Mouse (Mus musculus): ENCODE results near the gene Sh2d3c.

Sh2d3c gene

GRCm38 (mm10) chr2:32699680-32700079 lies 21.2 kb upstream of the Sh2d3c start:
- DNase-seq (ENCODE audit: low spot score in 2 of 2): no peak

DNA sequence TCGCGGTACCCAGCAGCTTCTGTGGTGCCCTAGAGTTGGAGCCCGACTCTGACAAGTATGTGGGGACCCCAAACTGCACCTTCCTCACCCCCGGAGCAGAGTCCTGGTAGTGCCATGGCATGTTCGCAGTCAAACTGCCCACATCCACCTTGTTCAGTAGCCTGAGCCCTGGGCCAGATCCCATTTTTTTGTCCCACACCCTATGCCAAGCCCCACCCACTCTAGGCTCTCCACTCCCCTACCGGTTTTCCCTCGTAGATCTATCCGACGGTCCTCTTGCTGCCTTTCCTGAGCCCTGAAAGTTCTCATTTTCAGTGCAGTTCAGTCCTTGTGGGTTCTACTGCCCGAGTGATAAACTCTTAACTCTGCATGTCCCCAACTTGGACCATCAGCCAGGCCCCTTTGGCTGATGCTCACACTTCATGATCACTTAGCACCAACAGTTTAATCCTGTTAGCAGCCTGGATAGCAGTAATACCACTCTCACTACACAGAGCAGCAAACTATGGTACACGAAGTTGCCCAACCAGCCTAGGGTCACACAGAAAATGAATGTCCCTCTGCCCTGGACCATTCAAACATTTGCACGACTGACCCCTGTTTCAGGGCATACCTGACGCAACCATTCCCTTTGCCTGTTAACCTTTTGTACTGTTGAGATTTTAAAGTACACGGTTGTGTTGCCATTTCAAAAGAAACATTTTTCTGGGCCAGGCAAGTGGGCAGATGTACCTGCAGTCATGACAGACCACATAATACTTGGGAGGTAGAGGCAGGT lies 19.7 kb upstream of the Sh2d3c start:
- DNase-seq (ENCODE audit: low spot score in 2 of 2): no peak

- no peak for DNase-seq (ENCODE audit: low spot score in 2 of 2)
Measured at GRCm38 (mm10) chr2:32703046-32703445, 17.8 kb upstream of the Sh2d3c start.

GRCm38 (mm10) chr2:32704021-32704421 lies 16.8 kb upstream of the Sh2d3c start, which contains the start of gene Fpgs:
Gene Fpgs, minus strand, starts transcription at chr2:32704145.
- DNase-seq (ENCODE audit: low spot score in 2 of 2): no peak

DNA sequence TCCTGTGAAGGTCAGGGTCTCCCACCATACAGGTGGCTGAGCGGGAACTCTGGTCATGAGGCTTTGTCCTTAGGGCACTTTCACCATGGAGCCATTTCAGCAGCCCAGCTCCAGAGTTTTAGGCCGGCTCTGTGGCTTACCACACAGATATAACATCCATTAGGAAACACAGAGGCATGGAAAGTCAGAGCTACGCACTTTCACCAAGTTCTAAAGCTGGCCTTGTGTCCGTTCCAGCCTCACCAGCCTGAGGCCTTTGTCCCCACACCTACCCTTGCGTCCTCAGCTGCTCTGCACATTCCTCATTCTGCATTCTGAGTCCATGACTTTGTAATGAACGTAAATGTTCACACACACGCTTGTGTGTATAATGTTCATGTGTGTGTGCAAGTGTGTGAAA lies 15.8 kb upstream of the Sh2d3c start:
- DNase-seq (ENCODE audit: low spot score in 2 of 2): no peak

GRCm38 (mm10) chr2:32706971-32707370 lies 13.9 kb upstream of the Sh2d3c start:
- DNase-seq (ENCODE audit: low spot score in 2 of 2): no peak

DNA sequence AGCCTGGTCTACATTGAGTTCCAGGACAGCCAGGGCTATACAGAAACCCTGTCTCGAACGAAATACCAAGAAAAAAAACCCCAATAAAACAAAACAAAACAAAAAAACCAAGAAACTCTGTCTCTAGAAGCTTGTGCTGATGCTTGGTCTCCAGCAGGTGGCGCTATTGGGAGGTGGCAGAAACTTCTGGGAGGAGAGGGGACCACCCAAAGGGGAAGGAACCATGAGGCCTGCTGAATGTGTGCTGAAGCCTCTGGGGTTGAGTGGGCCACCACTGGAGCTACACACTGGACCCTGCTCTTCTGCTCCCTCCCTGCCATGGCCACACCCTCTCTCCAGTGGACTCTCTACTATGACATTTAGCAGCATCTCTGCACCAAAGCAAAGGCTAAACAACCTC lies 12.2 kb upstream of the Sh2d3c start:
- DNase-seq (ENCODE audit: low spot score in 2 of 2): peak; percentile 61 to 86

- DNase-seq (ENCODE audit: low spot score in 2 of 2): no peak
Measured at GRCm38 (mm10) chr2:32709521-32710137, 11.2 kb upstream of the Sh2d3c start.

DNA sequence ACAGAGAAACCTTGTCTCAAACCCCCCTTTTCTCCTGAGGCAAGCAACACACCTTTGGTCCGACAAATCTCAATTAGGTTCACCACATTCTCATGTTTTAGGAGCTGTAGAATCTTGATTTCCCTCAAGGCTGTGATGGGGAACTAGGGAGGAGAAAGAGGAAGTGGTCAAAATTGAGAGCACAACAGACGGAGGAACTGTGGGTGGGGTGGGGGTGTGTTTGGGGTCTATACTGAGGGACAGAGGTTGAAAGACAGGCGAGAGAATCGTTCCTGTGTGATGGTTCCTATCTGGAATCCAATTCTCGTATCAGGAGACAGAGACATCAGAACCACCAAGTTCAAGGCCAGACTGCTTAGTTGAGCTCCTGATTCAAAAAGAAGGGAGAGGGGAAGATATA lies 10.4 kb upstream of the Sh2d3c start:
- DNase-seq (ENCODE audit: low spot score in 2 of 2): peak in 1 of 2 experiments; percentile 47

GRCm38 (mm10) chr2:32711301-32712056 lies 9.4 kb upstream of the Sh2d3c start:
- DNase-seq (ENCODE audit: low spot score in 2 of 2): no peak

DNA sequence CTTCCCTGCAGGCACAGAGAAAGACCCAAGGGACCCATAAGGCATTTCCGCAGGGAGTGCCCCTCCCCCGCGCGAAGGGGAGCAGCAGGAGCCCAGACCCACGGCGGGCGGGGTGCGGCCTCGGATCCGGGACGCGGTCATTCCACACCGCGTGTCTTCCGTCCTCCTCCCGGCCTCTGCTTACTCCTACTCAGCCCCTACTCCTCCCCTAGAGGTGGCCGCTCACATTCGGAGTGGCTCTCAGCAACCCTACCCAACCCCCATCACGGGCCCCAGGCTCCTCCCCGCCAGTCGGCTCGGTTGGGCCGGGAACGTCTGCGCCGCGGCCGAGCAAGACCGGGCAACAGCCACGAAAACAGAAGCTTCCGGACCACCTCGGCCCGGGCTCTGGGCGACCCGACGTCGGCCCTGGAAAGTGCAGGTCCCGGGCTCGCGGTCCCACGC lies 8.7 kb upstream of the Sh2d3c start:
- peak; percentile 58 to 82 for DNase-seq (ENCODE audit: low spot score in 2 of 2)

GRCm38 (mm10) chr2:32712586-32712933 lies 8.3 kb upstream of the Sh2d3c start:
- peak in 1 of 2 experiments; percentile 96 for DNase-seq (ENCODE audit: low spot score in 2 of 2)

DNA sequence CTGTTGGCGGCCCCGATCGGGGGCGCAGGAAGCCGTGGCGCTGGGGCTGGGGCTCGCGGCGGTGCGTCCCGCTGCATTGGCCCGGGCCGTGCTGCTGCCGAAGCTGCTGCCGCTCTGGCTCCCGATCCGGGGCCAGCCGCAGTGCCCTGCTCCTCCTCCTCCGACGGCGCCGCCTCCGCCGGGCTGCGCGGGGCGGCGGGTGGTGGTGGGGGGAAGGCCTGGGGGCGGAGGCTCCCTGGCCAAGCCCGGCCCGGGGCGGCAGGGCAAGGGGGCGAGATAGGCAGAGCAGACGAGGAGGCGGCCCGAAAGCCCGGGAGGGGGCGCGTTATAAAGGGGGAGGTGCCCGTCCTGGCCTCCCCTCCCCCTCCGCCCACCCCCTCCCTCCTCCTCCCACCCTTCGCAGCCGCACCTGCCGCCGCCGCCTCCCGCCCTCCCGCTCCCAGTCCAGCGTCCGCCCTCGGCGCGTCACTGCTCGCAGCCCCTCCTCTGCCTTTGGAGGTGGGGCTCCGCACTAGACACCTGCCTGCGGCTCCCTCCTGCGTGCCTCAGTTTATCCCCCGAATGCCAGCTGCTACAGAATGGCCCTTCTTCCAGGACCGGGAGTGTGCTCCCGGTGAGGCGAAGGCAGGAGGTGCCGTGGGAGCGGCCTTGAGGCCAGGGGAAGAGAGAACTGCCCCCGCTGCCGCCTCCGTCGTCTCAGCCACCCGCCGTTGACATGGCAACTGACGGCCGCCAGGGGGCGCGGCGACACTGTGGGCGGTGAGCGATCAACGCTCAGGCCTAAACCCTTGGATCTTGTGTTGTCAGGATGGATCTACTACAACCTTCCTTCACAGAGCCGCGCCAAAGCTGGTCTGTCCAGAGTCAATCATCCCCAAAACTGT lies 7.7 kb upstream of the Sh2d3c start, which contains the start of gene Cdk9:
TSS of gene Cdk9 (minus strand) at position 143 of the 884 bp plus-strand sequence.
- peak; percentile 93 to 95 for DNase-seq (ENCODE audit: low spot score in 2 of 2)

DNA sequence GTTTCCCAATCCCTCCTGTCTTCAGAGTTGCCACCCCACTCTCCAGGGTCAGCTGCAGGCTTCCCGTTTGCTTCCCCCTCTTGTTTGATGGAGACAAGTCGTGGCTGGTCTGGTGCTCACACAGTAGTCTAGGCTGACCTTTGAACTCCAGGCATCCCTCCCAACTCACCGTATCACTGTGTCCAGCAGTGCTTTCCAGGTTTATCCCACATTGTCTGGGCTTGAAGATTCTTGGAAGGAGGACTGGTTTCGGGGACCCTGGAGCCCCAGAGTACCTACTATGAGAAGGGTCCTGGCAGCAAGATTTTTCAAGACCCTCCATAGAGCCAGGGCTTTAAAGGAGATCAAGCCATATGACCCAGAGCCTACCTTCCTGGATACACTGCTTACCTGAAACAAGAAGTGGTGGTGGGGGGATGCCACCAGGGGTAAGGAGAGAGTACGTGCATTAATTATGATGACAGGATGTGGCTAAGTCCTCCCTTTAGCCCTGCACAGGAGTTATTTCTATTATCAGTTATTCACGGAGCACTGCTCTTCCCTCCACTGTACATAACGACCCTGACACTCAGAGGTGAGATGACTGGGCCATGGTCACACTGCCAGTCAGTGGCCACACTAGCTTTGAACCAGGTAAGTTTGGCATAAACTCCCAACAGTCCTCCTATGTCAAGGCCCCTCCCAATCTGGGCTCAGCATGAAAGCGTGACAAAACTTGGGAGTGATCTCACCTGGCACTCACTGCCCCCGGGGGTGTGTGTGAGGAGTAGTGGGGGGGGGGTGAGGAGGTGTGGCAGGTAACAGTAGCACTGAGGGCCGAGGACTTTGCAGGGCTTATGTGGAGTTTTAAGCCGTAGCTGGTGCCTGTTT lies 6.5 kb upstream of the Sh2d3c start:
- no peak for DNase-seq (ENCODE audit: low spot score in 2 of 2)

GRCm38 (mm10) chr2:32714987-32715425 lies 5.8 kb upstream of the Sh2d3c start:
- DNase-seq (ENCODE audit: low spot score in 2 of 2): peak; percentile 48 to 58

DNA sequence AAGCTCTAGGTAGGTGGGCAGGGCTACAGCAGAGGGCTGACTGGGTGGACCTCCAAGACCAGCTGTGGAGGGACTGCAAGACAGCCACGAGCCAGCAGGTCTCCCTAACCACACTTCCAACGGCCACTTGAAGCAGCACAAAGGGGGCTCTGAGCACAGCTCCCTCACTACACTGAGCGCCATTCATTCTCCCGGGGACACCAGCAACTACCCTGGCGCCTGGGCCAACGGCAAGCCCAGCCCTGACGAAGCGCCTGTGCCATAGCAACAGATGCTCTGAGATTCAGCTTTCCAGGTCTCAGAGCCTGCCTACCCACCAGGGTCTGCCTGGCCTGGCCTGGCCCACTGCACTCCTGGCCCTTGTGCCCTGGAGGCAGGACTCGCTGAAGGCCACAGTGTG lies 2.1 kb upstream of the Sh2d3c start:
- DNase-seq (ENCODE audit: low spot score in 2 of 2): no peak

GRCm38 (mm10) chr2:32720053-32720452 lies 802 bp upstream of the Sh2d3c start:
- DNase-seq (ENCODE audit: low spot score in 2 of 2): no peak

GRCm38 (mm10) chr2:32722046-32722445 lies 1.2 kb downstream of the Sh2d3c start:
- DNase-seq (ENCODE audit: low spot score in 2 of 2): no peak

DNA sequence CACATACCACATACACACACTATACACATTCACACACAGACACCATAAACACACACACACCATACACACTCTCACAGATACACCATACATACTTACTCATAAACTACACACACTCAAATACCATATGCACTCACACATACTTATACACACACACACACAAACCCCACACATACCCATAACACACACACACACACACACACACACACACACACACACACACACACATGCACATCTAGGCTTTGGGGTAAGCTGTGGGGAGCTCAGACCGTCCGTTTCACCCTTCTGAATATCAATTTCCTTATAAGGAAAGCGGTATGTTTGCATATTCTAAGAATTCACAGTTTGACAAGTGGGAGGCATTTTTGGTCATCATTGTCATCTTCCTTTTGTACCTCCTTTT lies 1.7 kb downstream of the Sh2d3c start:
- DNase-seq (ENCODE audit: low spot score in 2 of 2): no peak

GRCm38 (mm10) chr2:32724149-32724548 lies 3.3 kb downstream of the Sh2d3c start:
- DNase-seq (ENCODE audit: low spot score in 2 of 2): no peak
